Mouse (Mus musculus) left cerebral cortex, postnatal 36 days (tissue): Measurements from ENCODE around the gene Zdhhc24. TPM values are rescaled to one million over a fixed set of nuclear protein-coding genes. Genes with fewer than 3 reads are reported as not detected.

Source experiments
- DNase-seq, 2 experiments: peaks; one replicate each; pipeline ENCODE4 v3.0.0; 2021 to 2022; ENCODE audit warnings: low spot score in 2 of 2, mixed read lengths in 1 of 2
- intact Hi-C: fragments of 180-260 bp; cut with DNase I; formaldehyde crosslinking; loops from one replicate; pipeline ENCODE4 v1.15.1; 2025
- total RNA-seq, 2 experiments: library from RNA; stranded (reverse); gene quantifications; 2 replicates each; pipeline ENCODE4 v1.2.3; 2021

The Zdhhc24 gene
- total RNA-seq: 10 to 100 TPM; 24.6 to 26.3 TPM

DNA sequence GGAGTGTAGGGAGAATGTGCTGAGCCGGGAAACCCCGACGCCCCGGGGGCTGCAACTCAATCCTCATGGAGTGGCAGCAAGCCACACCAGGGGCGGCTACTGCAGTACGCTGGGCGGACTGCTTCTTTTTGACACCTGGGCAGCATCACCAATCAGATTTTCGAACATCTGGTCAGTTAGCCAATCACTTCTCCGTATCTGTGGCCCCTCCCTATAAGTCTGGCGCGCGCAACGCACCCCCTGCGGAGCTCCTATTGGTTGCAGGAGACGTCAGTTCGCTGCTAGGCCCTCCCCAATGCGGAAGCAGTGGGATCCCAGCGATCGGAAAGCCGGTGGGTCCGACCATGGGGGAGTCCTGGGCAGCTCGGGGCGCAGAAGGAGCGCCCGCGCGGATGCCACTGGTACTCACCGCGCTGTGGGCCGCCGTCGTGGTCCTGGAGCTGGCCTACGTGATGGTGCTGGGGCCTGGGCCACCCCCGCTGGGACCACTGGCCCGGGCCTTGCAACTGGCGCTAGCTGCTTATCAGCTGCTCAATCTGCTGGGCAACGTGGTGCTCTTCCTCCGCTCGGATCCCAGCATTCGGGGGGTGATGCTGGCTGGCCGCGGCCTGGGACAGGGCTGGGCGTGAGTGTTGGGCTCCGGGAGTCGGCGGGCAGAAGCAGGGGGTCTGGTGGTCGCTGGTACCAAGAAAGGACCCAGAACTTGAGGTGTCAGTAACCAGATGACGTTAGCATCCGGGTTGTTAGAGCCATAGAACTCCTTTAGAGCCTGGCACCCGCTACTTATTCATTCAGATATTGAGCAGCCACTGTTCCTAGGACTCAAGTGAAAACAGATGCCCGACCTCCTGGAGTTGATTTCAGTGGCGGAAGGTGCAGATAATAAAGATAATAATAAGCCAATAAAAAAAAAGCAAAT lies at the start of gene Zdhhc24:
Gene Zdhhc24 (plus strand): TSS at position 264 of the 919 bp plus-strand sequence.
- DNase-seq: peak; percentile 96
- intact Hi-C loops: no loop called here

DNA sequence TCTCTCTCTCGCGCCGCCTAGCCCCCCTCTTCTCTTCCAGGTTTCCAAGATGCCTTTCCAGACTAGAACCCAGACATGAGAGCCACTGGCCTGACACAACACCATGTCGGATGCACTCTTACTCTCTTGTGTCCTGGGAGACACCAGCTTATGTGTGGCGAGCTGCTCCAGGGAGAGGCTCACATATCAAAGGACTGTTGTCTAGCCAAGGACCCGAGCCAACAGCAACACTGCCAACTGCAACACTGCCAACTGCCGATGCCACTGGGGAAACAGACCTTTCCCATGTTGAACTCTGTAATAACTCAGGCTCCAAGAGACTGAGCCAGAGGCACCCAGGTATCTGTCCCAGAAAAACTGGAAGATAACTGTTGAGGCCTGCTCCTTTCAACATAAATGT lies 49.3 kb upstream of the Zdhhc24 start:
- intact Hi-C loops: no loop called here
- DNase-seq: no peak

DNA sequence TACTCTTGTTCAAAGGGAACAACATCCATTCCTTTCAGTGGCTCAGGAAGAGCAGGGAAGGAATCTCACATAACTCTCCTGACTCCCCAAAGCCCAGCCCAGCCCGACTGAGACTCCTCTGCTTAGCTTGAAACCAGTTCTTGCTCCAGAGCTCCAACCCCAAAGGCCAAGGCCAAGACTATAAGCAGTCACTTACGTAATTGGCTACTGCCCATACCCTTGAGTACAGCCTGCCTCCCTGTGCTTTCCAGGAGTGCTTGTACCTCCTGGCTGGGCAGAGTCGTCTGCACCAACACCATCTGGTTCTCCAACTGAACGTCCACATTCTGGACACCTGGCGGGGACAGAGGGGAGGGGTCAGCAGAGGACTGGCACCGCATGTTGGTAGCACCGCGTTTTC lies 44.5 kb upstream of the Zdhhc24 start:
- DNase-seq: no peak
- intact Hi-C loops: no loop called here

DNA sequence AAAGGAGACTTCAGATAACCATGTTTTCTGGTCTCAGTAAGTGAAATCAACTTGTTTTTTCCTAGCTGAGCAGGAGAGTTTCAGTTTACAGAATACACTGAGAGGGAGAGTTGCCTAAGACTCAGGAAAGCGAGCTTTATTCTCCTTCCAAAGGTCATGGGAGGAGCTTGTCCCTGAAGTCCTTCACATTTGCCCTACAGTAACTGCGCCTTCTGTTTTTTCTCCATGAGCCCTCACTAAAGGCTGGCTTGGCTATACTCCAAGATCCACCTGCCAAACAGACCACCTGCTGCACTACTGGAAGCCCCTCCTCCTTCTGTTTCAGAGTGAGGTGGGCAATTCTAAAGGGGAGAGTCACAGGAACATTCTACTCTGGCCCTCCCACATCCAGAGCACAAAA lies 42.4 kb upstream of the Zdhhc24 start:
- intact Hi-C loops: no loop called here
- DNase-seq: no peak

DNA sequence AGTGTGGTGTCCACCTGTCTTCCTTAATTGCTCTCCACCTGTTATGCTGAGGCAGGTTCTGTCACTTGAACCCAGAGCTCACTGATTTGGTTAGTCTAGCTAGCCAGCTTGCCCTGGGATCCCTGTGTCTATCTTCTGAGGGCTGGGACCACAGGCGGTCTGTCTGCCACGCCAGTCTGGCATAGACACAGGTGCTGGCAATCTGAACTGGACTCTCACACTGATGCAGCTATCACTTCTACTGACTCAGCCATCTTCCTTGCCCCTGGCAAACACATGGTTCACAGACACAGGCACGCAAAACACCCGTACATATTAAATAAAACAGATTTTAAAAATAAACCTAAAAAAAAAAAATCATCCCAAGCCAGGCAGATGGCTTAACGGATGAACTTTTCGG lies 41.4 kb upstream of the Zdhhc24 start:
- DNase-seq: no peak
- intact Hi-C loops: no loop called here

DNA sequence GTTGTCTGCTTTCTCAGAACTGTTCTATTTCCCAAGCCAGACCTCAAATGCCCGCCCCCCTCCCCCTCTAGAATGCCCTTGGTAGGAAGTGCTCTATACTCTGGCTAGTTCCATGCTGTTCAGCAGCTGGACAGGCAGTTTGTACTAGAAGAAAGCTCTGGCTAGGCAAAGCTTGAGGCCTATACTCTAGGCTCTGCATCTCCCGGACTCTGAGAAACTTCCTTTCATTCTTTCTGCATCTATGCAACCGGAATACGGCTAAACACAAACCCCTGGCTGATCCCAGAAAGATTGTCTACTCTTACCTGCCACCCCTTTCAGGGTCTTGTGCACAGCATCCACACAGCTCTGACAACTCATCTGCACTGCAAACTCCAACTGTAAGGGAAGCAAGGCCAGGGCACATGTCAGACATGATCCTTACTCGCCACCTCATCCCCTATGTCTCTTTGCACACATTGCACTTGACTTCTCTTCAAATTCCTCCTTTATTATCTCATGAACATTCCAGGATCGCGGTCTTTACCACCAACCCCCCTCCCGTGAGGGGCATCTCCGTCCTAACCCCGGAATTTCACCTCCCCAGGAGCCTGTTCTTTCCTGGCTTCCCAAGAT lies 39.8 kb upstream of the Zdhhc24 start:
- DNase-seq: no peak
- intact Hi-C loops: loop anchor here (1.0 kb wide), 1 partner anchor 27 kb away; the partner anchor contains the start of genes Gm21992 and Rbm14

DNA sequence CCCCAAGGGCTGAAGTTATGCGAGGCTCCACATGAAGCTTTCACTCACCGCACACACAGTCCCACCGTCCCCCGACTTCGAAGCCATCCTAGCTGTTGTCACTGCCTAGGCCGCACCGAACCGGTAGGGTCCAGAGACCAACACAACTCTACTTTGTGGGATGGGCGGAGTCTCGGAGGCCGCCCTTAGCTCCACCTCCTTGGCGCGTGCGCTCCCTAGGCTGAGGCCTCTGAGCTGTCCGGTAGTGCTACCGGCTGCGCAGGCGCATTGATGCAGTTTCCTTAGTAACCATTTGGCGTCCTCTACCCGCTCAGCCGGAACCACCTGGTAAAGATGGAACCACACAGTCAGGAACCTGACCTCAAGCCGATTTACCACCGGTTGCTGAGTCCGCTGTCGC lies 39.3 kb upstream of the Zdhhc24 start, which contains the start of the genes Ccs and Ccdc87:
Gene Ccs (minus strand): TSS at position 184 of the 400 bp plus-strand sequence.
Gene Ccdc87 (plus strand): TSS at position 218 of the 400 bp plus-strand sequence.
- peak; percentile 96 for DNase-seq
- intact Hi-C loops: loop anchor here (1.0 kb wide), 1 partner anchor 28 kb away; the partner anchor contains the start of genes Gm21992 and Rbm14

DNA sequence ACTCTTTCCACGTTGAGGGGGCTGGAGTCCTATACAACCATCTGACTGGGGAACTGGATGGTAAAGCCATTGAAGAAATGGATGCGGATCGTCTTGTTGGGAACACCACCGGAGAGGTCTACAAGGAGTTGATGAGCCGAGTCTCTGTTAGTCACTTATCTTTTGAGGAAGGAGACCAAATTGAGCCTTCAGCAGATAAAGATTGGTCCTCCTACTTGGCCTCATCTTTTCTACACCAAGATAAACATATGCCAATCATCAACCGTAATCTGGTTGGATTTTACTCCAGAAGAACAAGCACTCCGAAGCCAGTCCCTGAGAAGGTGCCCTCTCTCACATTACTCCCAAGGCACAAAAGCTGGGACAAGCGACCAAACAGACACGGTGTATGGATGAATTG lies 37.6 kb upstream of the Zdhhc24 start:
- intact Hi-C loops: no loop called here

DNA sequence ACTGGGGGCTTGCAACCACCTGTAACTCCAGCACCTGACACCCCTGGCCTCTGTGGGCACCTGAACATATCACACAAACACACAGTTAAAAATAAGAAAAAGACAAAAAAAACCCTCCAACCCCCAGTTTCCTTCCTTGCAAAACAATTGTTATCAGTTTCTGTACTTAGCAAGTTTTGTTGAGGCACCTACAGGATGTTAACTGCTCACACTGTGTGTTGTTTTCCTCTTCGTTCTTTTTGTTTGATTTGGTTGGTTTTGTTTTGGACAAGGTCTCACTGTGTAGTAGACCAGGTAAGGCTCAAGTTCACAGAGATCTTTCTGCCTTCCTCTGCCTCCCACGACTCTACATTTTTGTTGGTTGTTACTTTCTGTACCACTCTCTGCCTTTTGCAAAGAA lies 35.9 kb upstream of the Zdhhc24 start:
- intact Hi-C loops: no loop called here

More for the DNA sequence above, 37.6 kb upstream of the Zdhhc24 start:
- no peak for DNase-seq

DNA sequence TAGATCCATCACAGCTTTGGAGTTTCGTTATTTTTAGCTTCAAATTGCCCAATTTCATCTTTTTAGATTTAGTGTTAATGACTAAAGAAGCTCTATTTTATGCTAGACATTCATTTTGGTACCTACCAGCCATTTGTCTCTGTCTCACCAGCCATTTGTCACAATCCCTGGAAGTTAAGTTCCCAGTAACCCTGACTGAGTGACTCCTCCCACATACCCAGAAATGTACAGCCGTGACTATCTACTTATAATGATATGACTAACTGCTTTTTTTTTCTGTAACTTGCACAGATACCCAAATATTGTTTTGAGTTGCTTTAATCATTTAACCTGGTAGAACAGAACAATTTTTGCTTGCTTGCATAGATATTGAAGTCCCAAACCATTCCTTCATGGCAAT lies 32.6 kb upstream of the Zdhhc24 start:
- DNase-seq: no peak
- intact Hi-C loops: loop anchor here (5.0 kb wide), 1 partner anchor 89 kb away; the partner anchor contains the start of gene Rbm4b

More for the DNA sequence above, 35.9 kb upstream of the Zdhhc24 start:
- no peak for DNase-seq

DNA sequence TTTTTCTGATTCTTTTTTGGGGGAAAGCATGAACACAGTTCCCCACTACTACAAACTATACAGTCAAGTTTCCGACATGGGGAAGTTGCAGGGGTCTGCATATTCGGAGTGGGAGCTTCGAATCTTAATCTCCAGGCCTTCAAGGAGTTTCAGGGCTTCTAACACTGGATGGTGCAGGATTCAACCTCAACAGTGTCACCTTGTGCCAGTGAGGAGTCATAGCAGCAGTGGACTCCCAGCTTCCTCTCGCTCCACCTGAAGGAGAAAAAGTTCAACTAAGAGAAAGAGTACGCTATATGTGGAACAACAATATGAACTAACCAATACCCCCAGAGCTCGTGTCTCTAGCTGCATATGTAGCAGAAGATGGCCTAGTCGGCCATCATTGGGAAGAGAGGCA lies 31.0 kb upstream of the Zdhhc24 start:
- no peak for DNase-seq
- intact Hi-C loops: loop anchor here (5.0 kb wide), 1 partner anchor 90 kb away; the partner anchor contains the start of gene Rbm4b

DNA sequence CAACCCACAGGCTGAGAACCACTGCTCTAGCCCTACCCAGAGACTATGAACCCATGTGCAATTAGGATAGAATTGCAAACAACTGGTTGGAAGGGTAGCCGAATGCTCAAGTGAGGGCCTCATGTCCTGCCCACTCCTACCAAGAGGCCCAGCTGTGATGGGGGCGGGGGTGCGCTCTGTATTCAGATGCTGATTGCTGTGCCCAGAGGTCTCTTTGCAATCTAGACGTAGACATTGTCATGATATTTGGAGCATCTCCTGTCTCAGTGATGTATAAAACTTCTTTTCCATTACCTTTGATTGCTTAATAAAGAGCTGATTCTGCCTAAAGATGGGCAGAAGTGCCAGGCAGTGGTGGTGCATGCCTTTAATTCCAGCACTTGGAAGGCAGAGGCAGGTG lies 28.7 kb upstream of the Zdhhc24 start:
- intact Hi-C loops: loop anchor here (5.0 kb wide), 1 partner anchor 92 kb away; the partner anchor contains the start of gene Rbm4b
- DNase-seq: no peak

DNA sequence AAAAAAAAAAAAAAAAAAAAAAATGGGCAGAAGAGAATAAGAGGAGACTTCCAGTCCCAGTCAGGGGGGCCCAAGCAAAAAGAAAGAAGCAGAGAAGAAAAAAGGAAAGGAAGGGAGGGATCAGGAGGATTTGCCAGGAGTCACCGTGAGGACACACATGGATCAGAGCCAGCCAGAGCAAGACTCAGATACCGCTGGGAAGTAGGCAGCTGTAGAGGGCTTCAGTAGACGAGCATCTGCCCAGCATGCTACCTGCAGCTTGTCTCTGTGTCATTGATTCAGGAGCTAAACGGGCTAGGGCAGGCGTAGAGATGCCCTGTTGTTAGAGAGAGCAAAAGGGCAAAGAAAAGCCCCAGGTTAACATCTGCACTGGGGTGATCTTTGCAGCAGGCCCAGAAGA lies 28.2 kb upstream of the Zdhhc24 start:
- intact Hi-C loops: no loop called here
- no peak for DNase-seq

DNA sequence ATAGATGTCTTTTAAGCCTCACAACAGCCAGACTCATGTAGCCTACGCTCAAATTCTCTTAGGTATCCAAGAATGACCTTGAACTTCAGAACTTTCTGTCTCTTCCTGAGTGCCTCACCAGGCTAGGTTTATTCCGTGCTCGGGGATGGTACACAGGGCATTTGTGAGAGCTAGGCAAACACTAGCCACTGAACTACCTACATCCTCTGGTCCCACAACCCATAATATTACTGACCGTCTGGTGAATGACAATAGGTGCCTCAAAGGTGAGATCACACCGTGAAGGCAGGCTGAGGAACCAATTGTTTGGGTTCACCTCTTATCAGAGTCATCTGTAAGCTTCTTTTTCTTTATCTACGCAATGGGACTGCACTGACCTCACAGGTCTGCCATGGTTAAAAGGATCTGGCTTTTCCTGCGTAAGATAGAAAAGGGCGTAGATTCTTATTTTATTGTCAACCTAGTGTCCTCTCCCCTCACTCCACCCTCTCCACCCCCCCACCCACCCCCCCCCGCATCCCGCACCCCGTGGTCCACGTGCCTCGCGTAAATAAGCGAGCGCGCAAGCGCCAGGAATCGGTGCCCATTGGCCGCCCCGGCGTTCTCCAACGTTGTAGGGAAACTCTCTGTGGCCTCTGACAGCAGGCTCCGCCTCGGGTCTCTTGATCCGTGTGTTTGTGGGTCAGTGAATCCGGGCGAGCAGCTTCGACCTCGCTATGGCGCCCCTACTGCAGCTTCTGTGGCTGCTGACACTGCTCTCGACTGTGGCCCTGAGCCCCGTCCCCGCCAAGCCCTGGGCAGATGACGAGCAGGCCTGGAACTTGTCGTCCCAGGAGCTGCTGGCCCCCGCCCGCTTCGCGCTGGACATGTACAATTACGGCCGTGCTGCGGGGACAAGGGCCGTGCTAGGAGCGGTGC lies 23.7 kb upstream of the Zdhhc24 start, which contains the start of gene Ctsf:
Gene Ctsf (plus strand): TSS at position 579 of the 918 bp plus-strand sequence.
- peak; percentile 88 to 90 for DNase-seq
- intact Hi-C loops: no loop called here

DNA sequence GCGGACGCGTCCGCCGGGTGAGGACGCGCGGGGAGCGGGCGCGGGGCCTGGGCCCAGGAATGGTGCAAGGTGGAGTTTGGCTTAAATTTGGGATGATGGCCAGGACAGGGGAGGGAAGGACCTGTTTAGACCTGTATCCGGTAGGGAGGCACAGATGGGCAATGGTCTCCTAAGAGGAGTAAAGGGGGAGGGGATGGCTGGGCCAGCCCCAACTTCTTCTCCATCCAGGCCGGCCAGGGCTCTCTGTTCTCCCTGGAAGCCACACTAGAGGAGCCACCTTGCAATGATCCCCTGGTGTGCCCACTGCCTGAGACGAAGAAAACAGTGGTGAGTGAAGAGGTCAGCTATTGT lies 23.0 kb upstream of the Zdhhc24 start:
- intact Hi-C loops: no loop called here
- no peak for DNase-seq

DNA sequence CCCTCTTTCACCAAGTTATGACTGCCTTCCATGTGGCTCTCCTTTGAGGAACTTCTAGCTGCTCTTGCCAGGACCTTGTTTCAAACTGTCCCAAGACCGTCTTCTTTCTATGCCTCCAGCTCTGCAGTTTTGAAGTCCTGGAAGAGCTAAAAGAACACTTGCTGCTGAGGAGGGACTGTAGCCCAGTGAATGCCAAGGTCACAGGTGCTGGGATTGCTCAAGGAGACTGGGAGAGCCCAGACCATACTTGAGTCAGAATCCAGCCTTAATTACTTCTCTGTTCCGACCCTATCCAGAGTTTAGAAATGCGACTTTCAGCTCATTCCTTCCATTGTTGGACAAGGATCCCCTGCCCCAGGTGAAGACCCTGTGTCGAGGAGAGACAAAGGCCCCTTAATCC lies 22.5 kb upstream of the Zdhhc24 start:
- intact Hi-C loops: no loop called here
- no peak for DNase-seq

DNA sequence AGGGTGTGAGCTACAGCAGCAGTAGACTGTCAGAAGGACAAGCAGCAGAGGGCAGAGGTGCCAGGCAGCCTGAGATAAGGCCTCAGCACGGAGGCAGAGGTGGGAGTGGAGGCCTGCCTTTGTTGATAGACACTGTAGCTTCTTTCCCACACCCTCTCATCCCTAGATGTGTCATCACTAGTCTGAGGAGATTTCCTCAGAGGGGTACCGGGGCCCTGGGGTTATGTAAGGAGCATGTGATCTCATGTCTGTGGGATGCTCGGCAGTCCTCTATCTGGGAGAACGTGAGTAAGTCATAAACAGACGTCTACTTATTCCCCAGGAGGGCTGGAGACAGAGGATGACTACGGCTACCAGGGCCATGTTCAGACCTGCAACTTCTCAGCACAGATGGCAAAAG lies 19.4 kb upstream of the Zdhhc24 start:
- DNase-seq: no peak
- intact Hi-C loops: no loop called here

DNA sequence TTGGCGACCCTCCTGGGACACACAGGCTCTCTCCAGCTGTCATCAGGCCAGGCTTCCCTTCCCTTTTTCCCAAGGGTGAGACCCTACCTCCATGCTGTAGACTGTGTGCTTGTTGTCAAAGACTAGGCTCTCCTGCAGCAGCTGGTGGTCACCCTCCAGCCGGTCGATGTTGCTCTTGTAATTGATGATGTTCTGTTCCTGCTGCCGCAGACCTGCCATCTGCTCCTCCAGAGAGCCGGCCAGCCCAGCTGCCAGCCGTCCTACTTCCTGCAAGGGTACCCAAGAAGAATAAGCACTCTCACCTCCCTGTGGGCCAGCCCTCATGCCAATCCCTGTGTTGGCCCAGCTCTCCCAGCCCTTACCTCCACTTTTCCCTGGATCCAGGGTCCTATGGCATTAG lies 15.4 kb upstream of the Zdhhc24 start:
- intact Hi-C loops: no loop called here

DNA sequence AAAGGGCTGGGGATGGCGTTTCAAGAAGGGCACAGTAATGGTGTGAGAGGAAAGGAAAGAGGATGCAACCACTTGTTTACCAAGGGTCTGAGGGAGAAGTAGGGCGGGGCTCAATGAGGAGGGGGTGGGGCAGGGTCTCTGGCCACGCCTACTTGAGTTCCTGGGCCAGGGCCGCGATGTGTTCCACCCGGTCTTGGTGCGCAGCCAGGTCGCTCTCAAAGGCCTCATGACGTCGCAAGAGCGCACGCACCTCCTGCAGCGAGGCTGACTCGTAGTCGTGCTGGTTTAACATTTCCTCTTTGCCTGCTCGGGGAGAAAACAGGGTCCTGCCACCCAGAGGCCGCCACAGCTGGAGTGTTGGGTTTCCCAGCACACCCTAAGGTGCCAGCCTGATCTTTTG lies 13.3 kb upstream of the Zdhhc24 start:
- intact Hi-C loops: no loop called here
- no peak for DNase-seq

More for the DNA sequence above, 15.4 kb upstream of the Zdhhc24 start:
- DNase-seq: no peak
